Mouse (Mus musculus): Measurements from ENCODE around the gene Il22. TPM values are rescaled to one million over a fixed set of nuclear protein-coding genes. Genes with fewer than 3 reads are reported as not detected.
"Not testable (repeated sequence)": the region's sequence is repeated elsewhere in the genome, so short reads cannot be mapped to it uniquely, and the experiment has no call there.

The Il22 gene
- total and polyA plus RNA-seq, 3 experiments, result not detected

DNA sequence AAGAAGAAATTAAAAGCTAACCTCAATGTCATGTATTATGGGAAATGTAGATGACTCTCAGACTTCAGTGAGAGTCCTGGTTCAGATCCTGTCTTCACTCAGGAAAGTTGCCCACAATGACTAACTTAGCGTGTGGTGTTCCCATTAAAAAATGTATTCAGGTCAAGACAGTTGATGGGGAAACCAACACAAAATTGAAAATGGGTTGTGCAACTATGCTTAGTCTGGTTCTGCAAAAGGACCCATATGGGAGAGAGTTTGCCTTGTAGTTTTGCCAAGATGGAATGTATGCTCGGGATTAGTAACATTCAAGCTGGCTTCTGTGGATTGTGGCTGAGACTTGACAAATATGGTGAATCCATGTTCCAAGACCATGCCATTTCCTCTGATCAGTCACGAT lies 31.9 kb upstream of the Il22 start:
- Histone ChIP-seq H3K4me3 (ENCODE audit: control insufficient read depth in 1 of 2, insufficient read depth in 1 of 2, low read depth in 2 of 2, low read length in 2 of 2) (no peak overlapping the region), H3K4me1 (ENCODE audit: control insufficient read depth in 1 of 2, insufficient read depth in 2 of 2, low read length in 2 of 2) (peaks cover 4 to 26% of the 10 kb centered on the region in 2 experiments; a peak in 3 of 4 replicates), H3K36me3 (ENCODE audit: control insufficient read depth in 1 of 2, insufficient read depth in 2 of 2, low read length in 2 of 2) (peaks cover 0 to 16% of the 10 kb centered on the region in 2 experiments; a peak in 3 of 4 replicates), H3K27me3 (ENCODE audit: control insufficient read depth in 1 of 2, insufficient read depth in 2 of 2, low read length in 2 of 2) (no peaks in the 10 kb centered on the region), H3K27ac (ENCODE audit: control insufficient read depth, low read depth, low read length) (no peak overlapping the region), H3K9ac (ENCODE audit: control insufficient read depth, low read depth, low read length, poor library complexity, severe bottlenecking) (no peak overlapping the region), H3K79me2 (ENCODE audit: control insufficient read depth, insufficient read depth, low read length, poor library complexity) (no peaks in the 10 kb centered on the region), H3K9me3 (replicated peaks; ENCODE audit: insufficient read depth, low read length) (no peaks in the 10 kb centered on the region)
- DNase-seq (ENCODE audit: low read depth, low spot score), result no peak
- no peak for TF ChIP-seq POLR2AphosphoS5 (IDR thresholded peaks at IDR 0.05; ENCODE audit: borderline replicate concordance, low read depth, low read length)

DNA sequence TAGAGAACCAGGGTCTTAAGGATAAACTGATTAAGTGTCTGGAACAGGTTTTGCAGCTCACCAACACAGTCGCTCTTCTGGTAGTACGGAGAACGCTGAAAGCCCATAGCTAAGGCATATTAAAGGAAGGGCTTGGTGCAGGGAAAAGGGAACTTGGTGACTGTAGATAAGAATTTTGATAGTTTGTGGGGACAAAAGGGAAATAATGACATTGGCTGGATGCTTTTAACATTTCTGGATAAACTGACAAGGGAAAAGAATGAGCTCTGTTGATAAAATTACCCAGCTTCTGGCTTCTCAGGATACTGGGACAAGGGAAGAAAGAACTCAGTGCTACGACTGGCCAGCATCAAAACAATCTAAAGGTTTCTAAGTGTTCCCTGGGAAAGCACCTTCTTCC lies 29.2 kb upstream of the Il22 start:
- not testable (repeated sequence) for H3K79me2 ChIP-seq (ENCODE audit: control insufficient read depth, insufficient read depth, low read length, poor library complexity); H3K9me3 ChIP-seq (replicated peaks; ENCODE audit: insufficient read depth, low read length); H3K4me3 ChIP-seq (ENCODE audit: control insufficient read depth in 1 of 2, insufficient read depth in 1 of 2, low read depth in 2 of 2, low read length in 2 of 2); H3K27me3 ChIP-seq (ENCODE audit: control insufficient read depth in 1 of 2, insufficient read depth in 2 of 2, low read length in 2 of 2); H3K9ac ChIP-seq (ENCODE audit: control insufficient read depth, low read depth, low read length, poor library complexity, severe bottlenecking)
- H3K4me1 ChIP-seq (ENCODE audit: control insufficient read depth in 1 of 2, insufficient read depth in 2 of 2, low read length in 2 of 2), result peaks cover 4 to 38% of the 10 kb centered on the region in 2 experiments
- H3K36me3 ChIP-seq (ENCODE audit: control insufficient read depth in 1 of 2, insufficient read depth in 2 of 2, low read length in 2 of 2), result peaks cover 0 to 24% of the 10 kb centered on the region in 2 experiments; a peak in 2 of 4 replicates
- TF ChIP-seq TCF12 (IDR thresholded peaks at IDR 0.05; ENCODE audit: low read depth, low read length) (peak; percentile 51), EP300 (IDR thresholded peaks at IDR 0.05; ENCODE audit: low read depth in 1 of 2, low read length in 2 of 2) (peak; percentile 77), GATA1 (IDR thresholded peaks at IDR 0.05; ENCODE audit: low read depth, low read length) (peak; percentile 86)
- peak; percentile 77 for DNase-seq (ENCODE audit: low read depth, low spot score)
- peak overlapping the region; percentile 36 for H3K27ac ChIP-seq (ENCODE audit: control insufficient read depth, low read depth, low read length)

DNA sequence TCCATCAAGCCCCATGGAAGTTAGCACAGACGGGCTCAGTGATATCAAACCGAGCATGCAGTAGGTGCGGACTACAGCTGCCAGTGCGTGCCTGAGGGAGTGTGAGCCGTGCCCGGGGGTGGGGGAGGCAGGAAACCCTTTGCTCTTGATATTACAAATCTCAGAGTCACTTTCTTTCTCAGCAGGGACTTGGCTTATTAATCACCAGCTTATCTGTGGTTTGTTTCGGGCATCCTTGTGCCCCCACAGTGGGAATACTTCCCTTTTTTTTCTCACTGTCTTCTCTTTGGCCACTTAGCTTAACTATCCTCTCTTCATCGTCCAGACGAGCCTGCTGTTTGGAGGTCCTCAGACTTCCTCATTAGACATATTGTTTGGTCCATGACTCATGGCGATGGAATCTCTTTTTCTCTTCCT lies 26.0 kb upstream of the Il22 start:
- H3K36me3 ChIP-seq (ENCODE audit: control insufficient read depth in 1 of 2, insufficient read depth in 2 of 2, low read length in 2 of 2), result peaks cover 0 to 24% of the 10 kb centered on the region in 2 experiments; a peak in 2 of 4 replicates
- H3K27me3 ChIP-seq (ENCODE audit: control insufficient read depth in 1 of 2, insufficient read depth in 2 of 2, low read length in 2 of 2), result no peaks in the 10 kb centered on the region
- no peak for TF ChIP-seq NRF1 (IDR thresholded peaks at IDR 0.05; ENCODE audit: insufficient read depth, low read depth, low read length, poor library complexity, severe bottlenecking)
- TF ChIP-seq TAL1 (IDR thresholded peaks at IDR 0.05; ENCODE audit: low read length), result 0 out of 2 replicates have a peak, but pooled peaks have one; percentile 23
- TF ChIP-seq MYC (IDR thresholded peaks at IDR 0.05; ENCODE audit: low read depth, low read length), result 0 out of 2 replicates have a peak, but pooled peaks have one; percentile 49
- TF ChIP-seq TCF12 (IDR thresholded peaks at IDR 0.05; ENCODE audit: low read depth, low read length), result peak; percentile 54; the same call in 1 of the 2 replicates
- no peak for TF ChIP-seq SMC3 (IDR thresholded peaks at IDR 0.05; ENCODE audit: low read depth, low read length)
- peak; percentile 72; the same call in 1 of the 2 replicates for TF ChIP-seq JUND (IDR thresholded peaks at IDR 0.05; ENCODE audit: low read depth, low read length)
- peak; percentile 65 for TF ChIP-seq RCOR1 (IDR thresholded peaks at IDR 0.05; ENCODE audit: low read depth, low read length)
- no peak; the same call in 1 of the 2 replicates for TF ChIP-seq TBP (IDR thresholded peaks at IDR 0.05; ENCODE audit: low read depth, low read length)
- TF ChIP-seq ZC3H11A (IDR thresholded peaks at IDR 0.05; ENCODE audit: low read depth, low read length), result no peak
- peak; percentile 27; the same call in 1 of the 2 replicates for TF ChIP-seq NELFE (IDR thresholded peaks at IDR 0.05; ENCODE audit: low read depth, low read length)
- peak; percentile 68; the same call in 1 of the 2 replicates for TF ChIP-seq MAZ (IDR thresholded peaks at IDR 0.05; ENCODE audit: low read depth, low read length)
- peak; percentile 78 to 92 for TF ChIP-seq EP300 (IDR thresholded peaks at IDR 0.05; ENCODE audit: low read depth in 1 of 2, low read length in 2 of 2)
- peak; percentile 57; the same call in 1 of the 2 replicates for TF ChIP-seq SIN3A (IDR thresholded peaks at IDR 0.05; ENCODE audit: low read length)
- peak; percentile 80 for TF ChIP-seq GATA1 (IDR thresholded peaks at IDR 0.05; ENCODE audit: low read depth, low read length)
- peak; percentile 86 for TF ChIP-seq ETS1 (IDR thresholded peaks at IDR 0.05; ENCODE audit: low read depth, low read length)
- TF ChIP-seq USF2 (IDR thresholded peaks at IDR 0.05; ENCODE audit: borderline replicate concordance in 1 of 2, insufficient read depth in 1 of 2, low read depth in 1 of 2, low read length in 2 of 2), result no peak
- no peak; the same call in none of the 2 replicates for TF ChIP-seq MAX (IDR thresholded peaks at IDR 0.05; ENCODE audit: low read length)
- TF ChIP-seq E2F4 (IDR thresholded peaks at IDR 0.05; ENCODE audit: borderline replicate concordance, low read depth, low read length), result no peak
- no peak for TF ChIP-seq MAFK (IDR thresholded peaks at IDR 0.05; ENCODE audit: borderline replicate concordance, low read depth, low read length)
- peak; percentile 68 for TF ChIP-seq ZNF384 (IDR thresholded peaks at IDR 0.05; ENCODE audit: low read depth, low read length)
- no peak for TF ChIP-seq POLR2A (IDR thresholded peaks at IDR 0.05; ENCODE audit: control insufficient read depth in 1 of 2, insufficient read depth in 1 of 2, low read depth in 1 of 2, low read length in 2 of 2, poor library complexity in 1 of 2)
- no peak for TF ChIP-seq POLR2AphosphoS2 (IDR thresholded peaks at IDR 0.05; ENCODE audit: low read length)
- H3K9me3 ChIP-seq (replicated peaks; ENCODE audit: insufficient read depth, low read length), result no peaks in the 10 kb centered on the region
- no peak overlapping the region for H3K4me3 ChIP-seq (ENCODE audit: control insufficient read depth in 1 of 2, insufficient read depth in 1 of 2, low read depth in 2 of 2, low read length in 2 of 2)
- H3K9ac ChIP-seq (ENCODE audit: control insufficient read depth, low read depth, low read length, poor library complexity, severe bottlenecking), result no peak overlapping the region
- peak overlapping the region; percentile 22 for H3K27ac ChIP-seq (ENCODE audit: control insufficient read depth, low read depth, low read length)
- peaks cover 4 to 38% of the 10 kb centered on the region in 2 experiments for H3K4me1 ChIP-seq (ENCODE audit: control insufficient read depth in 1 of 2, insufficient read depth in 2 of 2, low read length in 2 of 2)
- DNase-seq (ENCODE audit: low read depth, low spot score), result peak; percentile 89
- no peaks in the 10 kb centered on the region for H3K79me2 ChIP-seq (ENCODE audit: control insufficient read depth, insufficient read depth, low read length, poor library complexity)
